Mouse (Mus musculus) adrenal gland, postnatal 4 days (tissue): ENCODE measurements around the gene Ptms. TPM values are rescaled to one million over a fixed set of nuclear protein-coding genes. Genes with fewer than 3 reads are reported as not detected.

Source experiments
- DNase-seq, 2 experiments: peaks; one replicate each; pipeline ENCODE4 v3.0.0; 2021 to 2022; ENCODE audit warnings: low spot score in 2 of 2, mixed read lengths in 2 of 2
- long read RNA-seq, 2 experiments: library from polyadenylated mRNA; stranded (forward); transcript quantifications; one replicate each; pipeline ENCODE4 v2.0.0; 2021
- total RNA-seq, 2 experiments: library from RNA; stranded (reverse); gene quantifications; 2 replicates each; pipeline ENCODE4 v1.2.3; 2021

Ptms gene
- total RNA-seq: 100 to 1,000 TPM; 692 to 728 TPM
- long read RNA-seq, experiment 1, transcript Ptms-201 (5 exons, 1,149 nt): major isoform, 112 of 214 reads
- long read RNA-seq, experiment 1, transcript Ptms-203 (4 exons, 629 nt): minor isoform, 28 of 214 reads
- long read RNA-seq, experiment 1, partial matches to known transcripts: 65 of 214 reads
- long read RNA-seq, experiment 1, other reads (novel, unspliced or antisense): 8 of 214 reads
- long read RNA-seq, experiment 2, transcript Ptms-203 (4 exons, 629 nt): minor isoform, 30 of 205 reads
- long read RNA-seq, experiment 2, transcript Ptms-201 (5 exons, 1,149 nt): major isoform, 100 of 205 reads
- long read RNA-seq, experiment 2, partial matches to known transcripts: 62 of 205 reads
- long read RNA-seq, experiment 2, other reads (novel, unspliced or antisense): 10 of 205 reads

DNA sequence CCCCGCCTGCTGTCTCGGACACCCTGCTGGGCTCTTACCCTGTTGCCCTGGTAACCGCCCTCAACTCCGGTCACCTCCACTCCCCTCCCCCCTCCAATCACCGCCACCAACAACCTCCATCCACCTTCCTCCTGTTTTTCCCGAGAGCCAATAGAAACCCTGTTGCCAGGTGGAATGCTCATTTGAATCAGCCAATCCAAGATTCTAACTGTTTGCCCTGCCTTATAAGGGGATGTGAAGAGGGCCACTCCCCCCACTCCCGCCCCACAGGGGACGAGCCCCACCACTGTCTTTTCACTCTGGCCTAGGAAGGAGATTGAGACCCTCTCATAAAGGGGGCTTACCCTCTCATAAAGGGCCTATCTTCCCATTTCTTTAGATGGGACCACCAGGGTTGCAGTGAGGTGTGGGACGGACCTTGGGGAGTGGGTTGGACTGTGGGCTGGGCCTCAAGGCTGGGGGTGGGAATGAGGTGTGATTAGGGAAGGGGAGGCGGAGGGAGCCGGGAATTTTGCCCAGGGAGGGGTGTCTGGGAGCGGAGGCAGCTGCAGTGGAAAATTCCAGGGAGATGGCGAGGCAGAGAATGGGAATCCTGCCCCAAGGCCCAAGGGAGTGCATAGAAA, at the start of gene Ptms:
Gene Ptms (minus strand): TSS at position 409 of the 623 bp plus-strand sequence.
- DNase-seq: peak; percentile 60 to 80

DNA sequence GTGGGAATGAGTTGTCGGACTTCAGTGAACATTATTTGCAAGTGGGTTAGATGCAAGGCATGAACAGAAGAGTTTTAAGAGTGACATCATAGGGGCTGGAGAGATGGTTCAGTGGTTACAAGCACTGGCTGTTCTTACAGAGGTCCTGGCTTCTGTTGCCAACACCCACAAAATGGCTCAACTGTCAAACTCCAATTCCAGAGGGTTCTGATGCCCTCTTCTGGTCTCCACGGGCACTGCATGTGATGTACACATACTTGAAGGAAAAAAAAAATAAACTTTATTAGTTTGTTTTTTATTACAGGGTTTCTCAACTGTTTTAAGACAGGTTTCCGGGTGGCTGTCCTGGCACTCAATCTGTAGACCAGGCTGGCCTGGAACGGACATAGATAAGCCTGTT, 47.9 kb upstream of the Ptms start:
- no peak for DNase-seq

DNA sequence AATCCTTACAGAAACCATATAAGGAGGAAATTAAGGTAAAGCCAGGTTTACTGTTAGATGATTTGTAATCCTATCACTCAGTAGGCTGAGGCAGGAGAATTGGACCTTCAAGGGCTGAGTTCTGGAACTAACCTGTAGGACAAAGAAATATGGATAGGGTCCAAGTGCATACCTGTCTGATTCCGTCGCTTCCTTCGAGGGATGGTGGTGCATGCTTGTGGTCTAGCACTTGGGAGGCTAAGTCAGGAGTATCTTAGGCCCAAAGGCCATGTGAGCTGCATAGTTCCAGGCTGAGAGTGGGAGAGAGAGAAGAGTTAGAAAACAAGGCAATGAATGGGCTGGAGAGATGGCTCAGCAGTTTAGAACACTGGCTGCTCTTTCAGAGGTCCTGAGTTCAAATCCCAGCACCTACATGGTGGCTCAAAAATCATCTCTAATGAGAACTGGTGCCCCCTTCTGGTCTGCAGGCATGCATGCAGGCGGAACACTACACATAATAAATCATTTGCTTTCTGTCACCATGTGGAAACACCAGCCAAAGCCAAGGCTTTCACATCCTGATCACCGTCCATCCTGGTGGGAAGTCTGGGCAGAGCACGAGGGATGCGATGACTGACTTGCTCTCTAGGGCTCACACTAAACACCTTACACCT, 46.7 kb upstream of the Ptms start:
- DNase-seq: no peak

DNA sequence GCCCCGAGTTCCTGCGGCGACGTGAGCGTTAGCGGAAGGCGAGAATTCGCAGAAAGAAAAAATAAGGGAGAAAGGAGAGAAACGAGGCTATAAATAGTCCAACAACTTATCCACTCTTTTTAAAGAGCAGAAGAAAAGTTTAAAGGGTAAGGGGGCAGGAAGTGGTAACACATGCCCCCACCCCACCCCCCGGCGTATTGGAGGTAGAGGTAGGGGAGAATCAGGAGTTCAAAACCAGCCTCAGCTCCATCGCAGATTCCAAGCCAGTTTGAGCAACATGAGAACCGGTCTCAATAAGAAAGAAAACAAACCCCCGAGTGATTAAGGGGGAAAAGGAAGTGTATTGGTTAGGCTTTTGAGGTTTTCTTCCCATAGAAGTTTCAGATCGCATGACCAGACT, 45.8 kb upstream of the Ptms start:
- DNase-seq: no peak

DNA sequence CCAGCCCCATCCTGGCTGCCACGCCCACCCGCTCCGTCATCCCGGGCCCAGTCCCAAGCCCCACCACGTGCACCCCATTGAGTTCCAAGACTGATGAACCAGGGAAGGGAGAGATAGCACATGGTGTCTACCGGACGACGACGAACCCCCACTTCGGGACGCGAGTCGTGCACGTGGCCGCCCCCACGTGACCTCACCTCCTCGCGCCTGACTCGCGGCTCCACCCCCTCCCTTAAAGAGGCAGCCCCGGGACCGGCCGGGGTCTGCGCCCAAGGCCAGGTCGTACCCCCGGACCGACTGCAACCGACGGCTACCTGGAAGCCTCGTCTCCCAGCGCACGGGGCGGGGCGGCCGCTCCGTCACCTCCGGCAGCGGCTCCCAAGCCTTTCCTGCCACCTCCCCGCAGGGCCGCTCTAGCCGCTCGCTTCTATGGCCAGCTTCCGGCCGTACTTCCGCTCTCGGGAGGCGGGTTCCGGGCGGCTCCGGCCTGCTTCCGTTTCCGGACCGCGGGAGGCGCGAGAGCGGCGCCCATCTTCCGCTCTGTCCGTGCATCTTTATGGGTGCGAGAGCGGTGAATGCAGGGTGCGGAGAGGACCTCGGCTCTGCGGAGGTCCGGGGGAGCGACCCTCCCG, 45.3 kb upstream of the Ptms start, which contains the start of gene Cops7a:
Gene Cops7a (minus strand): TSS at position 451 of the 632 bp plus-strand sequence.
- peak; percentile 88 to 94 for DNase-seq

DNA sequence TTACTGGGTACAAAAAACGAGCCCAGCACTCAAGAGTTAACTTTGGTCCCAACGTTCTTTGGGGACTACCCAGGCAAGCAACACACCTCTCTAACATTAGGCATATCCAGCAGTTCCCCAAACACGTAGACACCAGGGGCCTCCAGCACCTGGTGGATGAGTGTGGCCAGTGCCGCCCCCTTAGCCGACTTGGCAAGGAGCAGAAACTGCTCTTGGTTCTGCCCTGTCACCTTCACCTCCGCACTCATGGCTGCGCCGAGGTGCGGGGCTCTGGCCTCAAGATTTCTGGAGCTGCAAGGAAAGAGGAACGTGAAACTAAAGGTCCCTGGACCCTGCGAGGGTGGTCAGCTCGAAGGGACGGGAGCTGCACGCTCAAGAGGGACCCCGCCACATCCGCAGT, 44.7 kb upstream of the Ptms start:
- no peak for DNase-seq

DNA sequence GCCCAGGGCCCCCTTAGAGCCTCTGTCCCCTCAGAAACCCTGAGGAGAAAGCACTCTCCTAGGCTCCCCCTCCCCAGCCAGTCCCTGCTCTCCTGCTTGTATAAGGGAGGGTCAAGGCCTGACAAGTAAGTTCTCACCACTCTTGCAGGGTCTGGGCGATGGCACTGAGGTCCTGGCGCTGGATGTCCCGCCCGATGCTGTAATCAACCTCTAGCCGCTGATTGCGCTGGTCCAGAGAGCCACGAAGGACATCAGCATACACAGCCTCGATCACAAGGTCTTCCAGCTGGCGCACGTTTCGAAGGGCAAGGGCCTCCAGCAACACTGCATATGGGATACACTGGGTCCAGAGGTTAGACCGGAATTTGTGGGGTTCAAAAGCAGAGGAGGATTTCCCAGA, 41.1 kb upstream of the Ptms start:
- DNase-seq: peak in 1 of 2 experiments; percentile 16

DNA sequence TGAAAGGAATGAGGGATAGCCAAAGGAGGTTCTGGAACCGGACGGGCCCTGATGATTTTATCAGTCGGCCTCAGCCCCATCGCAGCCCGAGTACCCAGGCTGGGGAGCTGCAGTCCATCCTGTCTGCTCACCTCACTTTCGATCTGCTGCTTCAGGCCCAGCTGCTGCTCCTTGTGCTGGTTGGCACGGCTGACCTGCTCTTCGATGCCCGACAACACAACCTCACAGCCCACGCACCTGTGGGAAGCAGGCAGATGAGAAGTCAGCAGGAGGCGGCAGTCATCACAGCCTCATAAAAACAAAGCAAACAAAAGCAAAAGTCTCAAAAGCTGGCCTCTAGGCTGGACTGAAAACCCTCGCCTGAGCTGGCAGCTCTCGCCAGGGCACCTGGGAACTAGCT, 40.1 kb upstream of the Ptms start:
- no peak for DNase-seq

DNA sequence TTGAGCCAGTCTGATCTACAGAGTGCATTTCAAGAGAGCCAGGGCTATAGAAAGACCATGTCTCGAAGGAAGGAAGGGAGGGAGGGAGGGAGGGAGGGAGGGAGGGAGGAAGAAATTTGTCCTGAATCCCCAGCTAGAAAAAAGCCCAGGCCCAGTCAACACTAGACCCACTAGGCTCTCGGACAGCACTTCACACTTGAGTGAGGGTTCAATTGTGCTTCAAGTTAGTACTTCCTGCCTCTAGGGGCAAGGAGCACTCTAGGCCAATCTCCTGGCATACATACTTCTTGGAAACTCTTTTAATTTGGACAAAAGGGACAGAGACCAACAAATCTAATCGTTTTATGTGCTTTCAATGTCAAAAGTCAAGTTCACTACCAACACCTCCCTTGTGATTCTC, 38.2 kb upstream of the Ptms start:
- no peak for DNase-seq

DNA sequence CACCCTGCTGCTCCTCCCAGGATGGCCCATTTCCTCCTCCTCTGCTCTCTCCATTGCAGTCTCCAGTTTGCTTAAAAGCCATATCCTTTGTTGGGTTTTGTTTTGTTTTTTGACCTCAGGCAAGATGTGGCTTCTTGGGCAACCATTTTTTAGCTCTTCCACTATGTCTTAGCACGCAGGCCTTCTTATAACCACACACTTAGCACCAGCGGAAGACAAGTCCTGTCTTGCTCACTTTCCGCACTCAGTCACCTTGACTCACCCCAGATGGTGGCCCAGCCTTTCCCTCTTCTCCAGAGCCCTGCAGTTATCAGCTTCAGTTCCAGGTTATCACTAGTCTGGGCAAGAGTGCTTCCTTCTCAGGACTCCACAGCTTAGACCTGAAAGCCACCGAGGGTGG, 35.3 kb upstream of the Ptms start:
- no peak for DNase-seq

DNA sequence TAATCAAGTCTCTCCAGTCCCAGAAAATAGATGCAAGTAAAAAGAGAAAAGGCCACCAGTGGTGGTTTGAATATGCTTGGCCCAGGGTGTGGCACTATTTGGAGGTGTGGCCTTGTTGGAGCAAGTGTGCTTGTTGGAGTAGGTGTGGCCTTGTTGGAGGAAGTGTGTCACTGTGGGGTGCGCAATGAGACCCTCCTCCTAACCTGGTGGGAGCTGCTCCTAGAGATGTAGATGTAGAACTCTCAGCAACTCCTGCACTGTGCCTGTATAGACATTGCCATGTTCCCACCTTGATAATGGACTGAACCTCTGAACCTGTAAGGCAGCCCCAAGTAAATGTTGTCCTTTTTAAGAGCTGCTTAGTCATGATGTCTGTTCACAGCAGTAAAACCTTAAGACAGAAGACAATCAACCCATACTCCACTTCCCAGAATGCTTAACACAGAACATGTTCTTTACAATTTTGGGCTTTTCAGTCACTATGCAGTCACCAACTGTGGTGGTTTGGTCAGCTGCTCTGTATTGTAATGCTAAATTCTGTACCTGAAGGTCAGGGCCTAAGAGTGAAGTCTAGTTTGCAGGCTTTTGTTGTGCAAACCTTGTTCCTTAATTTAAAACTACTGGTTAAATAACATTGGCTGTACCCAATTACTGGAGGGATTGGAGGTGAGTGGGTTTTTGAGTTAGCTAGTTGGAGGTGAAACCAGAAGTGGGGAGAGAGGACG, 34.2 kb upstream of the Ptms start:
- DNase-seq: no peak

DNA sequence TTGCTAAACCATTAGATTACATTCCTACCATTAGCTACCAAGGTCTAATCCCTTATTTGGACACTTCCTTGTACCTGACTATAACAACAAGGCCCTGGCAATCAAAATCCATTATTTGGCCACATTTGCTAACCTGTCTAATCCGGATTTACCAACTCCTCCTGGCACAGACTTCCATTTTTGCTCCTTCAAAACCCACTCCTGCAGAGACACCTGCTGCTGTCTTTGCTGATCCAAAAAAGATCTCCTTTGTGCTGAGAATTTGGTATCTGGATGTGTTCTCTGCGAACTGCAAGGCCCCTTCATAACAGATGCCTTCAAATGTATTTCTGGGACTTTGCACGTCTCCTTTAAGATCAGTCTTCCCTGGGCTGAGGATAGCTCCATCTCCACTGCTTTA, 23.6 kb upstream of the Ptms start:
- no peak for DNase-seq

DNA sequence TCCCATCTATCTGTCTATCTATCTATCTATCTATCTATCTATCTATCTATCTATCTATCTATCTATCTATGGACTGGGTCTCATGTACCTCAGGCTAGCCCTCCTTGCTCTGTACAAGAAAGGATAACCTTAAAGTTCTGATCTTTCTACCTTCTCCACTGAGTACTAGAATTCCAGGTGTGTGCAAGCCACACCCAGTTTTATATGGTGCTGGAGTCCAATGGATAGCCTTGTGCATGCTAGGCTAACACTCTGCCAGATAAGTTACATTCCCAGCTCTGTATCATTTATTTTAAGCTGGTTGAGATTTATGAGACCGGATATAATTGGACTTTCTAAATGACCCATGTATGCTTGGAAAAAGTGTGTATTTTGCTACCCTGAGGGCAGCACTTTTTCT, 21.8 kb upstream of the Ptms start:
- no peak for DNase-seq

DNA sequence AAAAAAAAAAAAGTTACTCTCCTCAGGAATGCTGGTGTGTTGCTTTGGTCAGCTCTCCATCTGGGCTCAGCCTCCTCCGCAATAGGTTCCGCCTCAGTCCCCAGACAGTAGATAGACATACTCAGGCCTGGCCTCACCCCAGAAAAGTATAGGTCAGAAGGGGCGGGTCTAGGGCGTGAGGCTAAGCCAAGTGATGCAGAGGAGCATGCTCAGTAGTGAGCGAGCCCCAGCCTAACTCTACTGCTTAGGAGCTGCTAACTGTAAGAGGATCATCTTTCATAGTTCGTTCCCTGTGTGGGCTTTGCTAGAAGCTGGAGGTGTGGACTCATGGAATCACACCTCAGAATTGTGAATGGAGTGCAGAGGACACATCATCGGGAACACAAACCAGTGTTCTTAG, 18.7 kb upstream of the Ptms start:
- DNase-seq: no peak

DNA sequence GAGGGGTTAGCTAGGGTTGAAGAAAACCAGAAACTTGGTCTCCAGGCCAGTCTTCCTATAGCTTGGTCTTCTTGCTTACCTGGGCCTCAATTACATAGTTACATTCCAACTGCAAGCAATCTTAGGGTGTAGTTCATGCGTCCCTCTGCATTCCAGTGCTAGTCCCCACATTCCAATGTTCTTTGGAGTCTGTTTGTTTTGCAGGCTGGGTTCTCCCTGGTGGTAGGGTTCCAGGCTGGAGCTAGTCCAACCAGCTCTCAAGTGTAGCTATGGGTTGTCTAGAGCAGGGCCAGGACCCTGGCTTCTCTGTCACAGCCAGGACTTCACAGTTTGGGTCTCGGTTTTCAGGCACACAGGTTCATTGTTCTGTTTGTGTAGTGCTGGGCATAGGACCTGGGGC, 17.6 kb upstream of the Ptms start:
- no peak for DNase-seq

DNA sequence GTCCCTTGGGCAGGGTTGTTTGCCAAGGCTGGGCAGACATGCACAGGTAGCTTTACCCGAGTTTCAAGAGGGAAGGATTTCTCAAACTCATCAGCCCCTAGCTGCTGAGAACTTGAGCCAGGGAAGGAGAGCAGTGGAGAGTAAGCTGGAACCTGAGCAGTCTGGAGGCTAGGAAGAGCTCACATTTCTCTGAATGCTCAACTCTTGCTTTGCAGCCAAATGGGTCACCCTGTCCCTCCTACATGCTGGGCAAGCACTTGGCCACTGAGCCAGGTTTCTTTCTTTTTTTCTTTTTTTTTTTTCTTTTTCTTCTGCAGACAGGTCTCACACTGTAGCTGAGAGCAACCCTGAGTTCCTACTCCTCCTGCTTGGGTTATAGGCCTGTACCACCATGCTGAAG, 16.8 kb upstream of the Ptms start:
- no peak for DNase-seq

DNA sequence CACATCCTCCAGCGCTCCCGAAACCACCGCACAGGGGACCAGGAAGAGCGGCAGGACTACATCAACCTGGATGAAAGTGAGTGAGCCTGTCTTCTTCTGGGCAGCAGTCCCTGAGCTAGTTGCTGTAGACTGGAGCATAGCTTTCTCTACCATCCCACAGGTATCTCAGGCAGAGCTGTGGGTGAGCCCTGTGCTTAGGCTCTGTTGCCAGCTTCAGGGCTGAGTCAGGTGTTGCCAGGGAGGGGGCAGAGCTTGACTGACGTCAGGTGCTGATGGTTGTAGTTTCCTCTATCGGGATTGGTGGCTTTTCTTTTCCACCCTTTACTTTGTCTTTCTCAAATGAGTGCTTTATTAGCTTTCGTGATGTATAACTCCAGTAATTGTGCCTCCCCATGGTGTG, 14.8 kb upstream of the Ptms start:
- DNase-seq: no peak

DNA sequence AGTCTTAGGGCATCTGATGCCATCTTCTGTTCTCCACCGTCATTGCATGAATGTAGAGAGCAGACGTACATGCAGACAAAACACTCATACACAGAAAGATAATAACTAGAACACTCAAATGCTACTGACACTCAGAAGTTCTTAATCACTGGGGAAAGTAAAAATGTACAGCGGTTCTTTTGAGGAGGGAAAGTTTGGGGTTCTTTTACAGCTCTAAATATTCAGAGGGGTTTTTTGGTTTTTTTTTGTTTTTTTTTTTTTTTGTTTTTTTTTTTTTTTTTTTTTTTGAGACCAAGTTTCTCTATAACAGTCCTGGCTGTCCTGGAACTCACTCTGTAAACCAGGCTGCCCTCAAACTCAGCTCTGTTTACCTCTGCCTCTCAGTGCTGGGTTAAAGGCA, 13.2 kb upstream of the Ptms start:
- DNase-seq: no peak

DNA sequence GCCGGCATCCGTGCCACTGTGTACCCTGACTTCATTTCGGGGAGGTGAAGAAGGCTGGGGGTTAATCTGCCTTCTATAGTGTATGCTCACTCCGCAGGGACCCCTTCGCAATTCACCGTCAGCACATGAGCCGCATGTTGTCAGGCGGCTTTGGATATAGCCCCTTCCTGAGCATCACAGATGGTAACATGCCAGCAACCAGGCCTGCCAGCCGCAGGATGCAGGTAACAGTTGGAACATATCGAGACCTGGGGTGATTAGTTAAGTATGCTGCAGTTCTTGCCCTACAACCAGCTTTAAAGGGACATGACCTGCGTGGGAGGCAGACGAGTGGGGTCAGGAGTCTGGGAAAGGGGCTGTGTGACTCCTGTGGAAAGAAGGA, 12.4 kb upstream of the Ptms start:
- DNase-seq: no peak

DNA sequence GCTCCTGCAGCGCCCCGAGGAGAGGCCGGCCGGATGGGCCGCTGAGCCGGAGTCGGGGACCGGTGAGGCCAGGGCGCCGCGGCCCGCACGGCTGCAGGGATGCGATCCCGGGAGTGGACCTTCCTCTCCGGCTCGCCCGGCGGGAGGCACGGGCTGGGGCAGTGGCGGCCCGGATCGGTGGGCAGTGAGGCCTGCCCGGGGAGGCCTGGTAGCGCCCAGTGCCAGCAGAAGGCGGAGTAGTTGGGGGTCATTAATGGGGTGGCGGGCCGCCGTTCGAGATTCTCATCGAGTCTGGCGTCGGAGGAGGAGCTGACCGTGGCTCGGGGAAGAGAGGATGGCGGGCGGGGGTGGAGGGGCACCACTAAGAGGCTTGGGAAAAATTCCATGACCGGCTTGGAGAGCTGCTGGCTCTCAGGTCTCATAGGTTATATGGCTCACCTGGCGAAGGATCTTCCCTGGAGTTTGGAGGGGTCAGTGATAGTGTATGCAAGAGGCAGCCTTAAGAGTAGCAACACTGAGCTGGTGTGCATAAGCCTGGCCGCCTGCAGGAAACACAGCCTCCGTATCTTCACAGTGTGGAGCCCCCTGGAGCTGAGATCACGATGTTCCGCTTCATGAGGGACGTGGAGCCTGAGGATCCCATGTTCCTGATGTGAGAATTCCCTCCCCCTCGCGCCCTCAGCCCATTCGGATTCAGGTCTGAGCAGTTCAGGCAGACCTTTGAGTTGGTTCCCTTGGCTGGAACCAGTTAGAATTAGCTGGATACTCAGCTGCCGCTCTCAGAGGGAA, 11.8 kb upstream of the Ptms start:
- DNase-seq: peak in 1 of 2 experiments; percentile 40
